Mouse (Mus musculus) heart, postnatal 4 days (tissue): Measurements from ENCODE around the gene Skap1. TPM values are rescaled to one million over a fixed set of nuclear protein-coding genes. Genes with fewer than 3 reads are reported as not detected.
A peak's percentile ranks its signal among the peaks of the same experiment; 100 is the strongest.
"Not testable (repeated sequence)": the region's sequence is repeated elsewhere in the genome, so short reads cannot be mapped to it uniquely, and the experiment has no call there.

Experiments used
- DNase-seq: peaks from one replicate; pipeline ENCODE4 v3.0.0; 2021
- total RNA-seq, 2 experiments: library from RNA; stranded (reverse); gene quantifications; 2 replicates each; pipeline ENCODE4 v1.2.3; 2021

Gene Skap1
- total RNA-seq, 2 experiments from 2014 or later: 0.29 TPM; not detected in 1

DNA sequence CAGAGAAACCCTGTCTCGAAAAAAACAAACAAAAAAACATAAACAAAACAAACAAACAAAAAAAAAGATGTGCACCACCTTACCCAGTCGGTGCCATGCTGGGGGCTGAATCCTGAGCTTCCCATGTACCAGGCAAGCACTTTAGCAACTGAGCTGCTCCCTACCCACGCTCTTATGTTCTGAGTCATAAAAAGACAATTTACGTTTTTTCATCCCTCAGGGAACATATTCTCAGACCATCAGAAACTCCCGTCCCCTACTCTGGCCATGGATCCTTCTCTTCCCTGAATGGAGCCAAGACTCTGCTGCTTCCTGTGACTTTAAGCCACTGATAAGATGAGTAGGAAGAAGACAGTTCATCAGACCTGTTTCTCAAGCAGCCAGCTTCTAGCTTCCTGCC lies 294.0 kb downstream of the Skap1 start:
- no peak for DNase-seq

DNA sequence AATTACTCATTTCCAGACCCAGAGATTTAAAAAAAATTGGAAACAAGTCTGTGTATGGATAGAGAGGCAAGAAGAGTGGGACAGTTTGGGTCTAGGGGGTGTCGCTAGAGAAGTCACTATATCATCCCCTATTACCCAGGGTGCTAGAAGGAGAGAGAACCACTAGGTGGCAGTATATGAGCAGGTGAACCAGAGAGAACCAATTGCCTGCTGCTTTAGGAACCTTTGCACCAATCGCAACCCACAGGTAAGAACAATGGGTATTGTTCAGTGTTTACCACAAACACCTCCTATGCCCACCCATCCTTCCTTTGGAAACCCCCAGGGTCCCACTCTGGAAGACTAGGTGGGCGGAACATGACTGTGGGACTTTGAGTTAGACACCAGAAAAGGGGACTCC lies 295.6 kb downstream of the Skap1 start:
- peak; percentile 66 for DNase-seq

DNA sequence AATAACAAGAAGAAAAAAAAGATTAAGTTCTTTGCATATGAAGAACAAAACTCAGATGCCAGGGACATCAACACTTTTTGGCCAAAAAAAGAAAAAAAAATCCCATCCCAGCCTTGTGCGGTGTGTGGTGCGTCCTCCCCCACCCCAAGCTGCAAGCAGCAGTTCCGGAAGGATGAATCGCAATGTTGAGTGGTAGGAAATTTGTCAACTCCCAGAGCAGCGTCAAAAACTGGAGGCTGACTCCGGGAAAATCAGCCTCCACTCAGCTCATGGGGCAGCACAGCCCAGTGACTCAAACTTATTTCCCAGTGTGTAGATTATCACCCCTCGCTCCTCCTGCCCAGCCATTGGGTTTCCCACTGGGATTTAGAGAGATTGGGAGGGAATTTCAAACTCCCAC lies 297.6 kb downstream of the Skap1 start:
- DNase-seq: no peak

DNA sequence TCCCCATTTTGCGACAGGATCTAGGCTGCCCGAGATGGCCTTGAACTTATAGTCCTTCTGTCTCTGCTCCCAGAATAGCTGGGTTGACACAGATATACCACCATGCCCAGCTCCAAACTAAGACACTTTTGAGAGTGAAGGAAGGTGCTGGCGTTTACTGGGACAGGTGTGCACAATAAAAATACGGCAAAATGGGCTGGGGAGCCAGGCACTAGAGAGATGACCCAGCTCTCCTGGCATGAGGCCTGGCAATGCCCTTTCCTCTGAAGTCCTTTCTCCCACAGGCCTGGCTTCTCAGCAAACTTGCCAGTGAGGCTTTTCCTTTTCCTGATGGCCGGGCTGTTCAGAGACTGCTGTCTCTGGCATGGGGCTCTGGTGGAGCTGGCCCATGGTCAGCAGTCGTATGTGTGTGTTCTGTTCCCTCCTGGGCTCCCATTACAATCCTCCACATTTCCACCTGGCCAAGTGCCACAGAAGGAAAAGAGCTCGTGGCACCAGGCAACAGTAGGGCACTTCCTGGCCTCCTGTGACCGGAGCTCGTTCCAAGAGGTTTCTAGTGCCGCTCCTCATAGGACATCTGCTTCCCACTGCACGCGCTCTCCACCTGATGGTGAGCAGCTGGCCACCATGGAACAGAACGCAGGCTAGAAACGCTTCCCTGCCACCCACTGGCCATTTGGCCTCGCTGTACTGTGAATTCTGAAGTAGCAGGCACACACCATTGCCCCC lies 298.5 kb downstream of the Skap1 start:
- peak; percentile 31 for DNase-seq

DNA sequence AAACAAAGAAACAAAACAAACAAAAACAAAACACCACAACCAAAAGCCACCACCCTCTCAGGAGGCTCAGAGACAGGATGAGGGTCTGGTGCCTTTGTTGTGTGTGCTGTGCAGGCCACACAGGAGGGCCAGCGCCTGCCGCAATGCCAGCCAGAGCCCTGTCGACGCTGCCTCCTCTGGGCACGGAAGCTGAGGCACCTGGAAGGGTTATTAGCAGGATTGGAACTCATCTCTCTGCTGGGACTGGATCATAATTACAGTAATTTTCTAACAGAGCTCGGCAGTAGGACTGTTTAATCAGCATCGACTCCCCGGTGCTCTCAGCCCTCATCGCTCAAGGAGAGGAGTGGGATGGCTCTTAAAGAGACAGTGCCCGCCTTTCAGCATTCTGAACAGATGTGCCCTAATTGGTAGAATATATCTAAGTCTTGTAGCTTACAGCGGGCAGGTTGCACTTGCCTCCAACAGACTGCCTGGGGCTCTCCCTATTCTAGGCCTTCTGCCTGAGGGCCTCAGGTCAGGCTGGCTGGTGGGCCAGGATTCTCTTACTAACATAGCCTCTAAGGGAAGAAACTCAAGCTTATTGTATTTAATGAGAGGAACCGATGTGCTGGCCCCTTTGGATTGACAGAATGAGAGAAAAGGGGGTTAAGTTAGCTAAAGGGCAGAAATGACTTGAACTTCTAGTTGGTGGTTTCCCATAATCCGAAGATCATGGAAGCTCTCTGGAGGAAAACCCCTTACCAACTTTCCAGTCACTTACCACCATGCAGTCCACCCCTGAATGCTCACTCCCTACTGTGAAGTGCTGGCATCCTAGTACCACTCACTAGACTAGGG lies 300.3 kb downstream of the Skap1 start:
- no peak for DNase-seq

DNA sequence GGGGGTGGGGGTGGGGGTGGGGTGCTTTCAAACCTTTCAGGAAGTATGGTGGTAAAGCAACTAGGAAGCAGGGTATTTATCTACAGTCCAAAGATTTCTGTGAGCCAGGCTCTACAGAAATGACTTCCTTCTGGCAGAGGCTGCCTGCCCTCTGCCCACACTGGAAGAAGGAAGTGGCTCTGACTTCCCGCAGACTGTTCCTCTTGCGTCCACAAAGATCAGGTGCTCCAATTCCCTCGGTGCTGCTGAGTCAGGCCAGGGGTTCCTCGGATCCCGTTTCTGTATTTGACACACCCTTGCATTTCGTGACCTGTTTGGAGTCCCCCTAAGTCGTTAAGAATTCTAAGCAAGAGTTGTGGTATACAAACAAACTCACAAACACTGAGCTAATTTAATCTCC lies 301.3 kb downstream of the Skap1 start:
- peak; percentile 21 for DNase-seq

DNA sequence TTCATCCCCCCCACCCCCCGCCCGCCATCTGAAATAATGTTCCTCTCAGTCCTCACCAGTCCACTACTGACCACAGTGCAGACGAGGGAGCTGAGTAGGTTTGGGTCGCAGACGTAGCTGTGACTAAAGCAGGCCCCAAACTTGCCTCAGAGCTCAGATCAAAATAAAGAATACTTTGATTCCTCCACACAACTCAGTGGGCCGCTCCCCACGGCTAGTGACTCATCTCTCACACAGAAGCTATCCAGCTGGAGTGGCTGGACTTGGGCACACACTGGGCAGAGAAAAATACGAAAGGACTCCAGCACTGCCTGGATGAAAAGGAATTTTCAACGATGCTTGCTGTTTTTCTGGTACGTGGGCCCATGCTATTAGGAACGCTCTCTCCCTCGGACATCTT lies 302.2 kb downstream of the Skap1 start:
- no peak for DNase-seq

DNA sequence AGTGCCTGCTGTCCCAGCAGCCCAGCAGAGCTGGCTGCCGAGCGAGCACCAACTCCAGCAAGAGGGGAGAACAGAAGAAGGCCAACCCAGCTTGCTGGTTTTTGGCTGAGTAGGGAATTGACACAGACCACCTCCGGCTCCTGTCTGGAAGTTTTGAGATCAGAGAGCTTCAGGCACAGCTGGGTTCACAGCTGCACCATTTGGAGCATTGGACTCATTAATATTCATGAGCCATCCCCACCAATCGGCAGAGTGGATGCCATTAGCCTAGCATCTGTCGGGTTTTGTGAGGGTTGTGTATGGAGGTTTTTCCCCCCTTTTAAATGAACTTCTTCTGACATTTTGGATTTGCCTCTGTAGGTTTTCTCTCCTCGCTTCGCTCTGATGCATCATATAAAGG lies 302.7 kb downstream of the Skap1 start:
- no peak for DNase-seq

DNA sequence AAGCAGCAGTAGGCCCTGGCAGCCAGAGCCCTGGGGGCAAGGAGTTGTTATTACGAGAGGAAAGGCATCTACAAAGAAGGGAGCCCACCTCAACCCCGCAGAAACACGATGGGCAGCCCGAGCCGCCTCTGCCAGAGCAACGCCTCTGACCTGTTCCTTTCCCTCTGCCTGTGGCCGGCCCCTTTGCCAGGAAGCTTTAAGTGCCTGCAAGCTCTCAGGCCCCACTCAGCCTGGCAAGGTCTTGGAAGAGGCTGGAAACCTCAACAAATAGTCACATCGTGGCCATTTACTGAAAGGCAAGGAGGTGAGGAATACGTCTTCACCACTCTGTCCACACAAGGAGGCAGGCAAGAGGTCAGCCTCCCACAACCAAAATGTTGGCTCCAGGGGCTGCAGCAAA lies 303.8 kb downstream of the Skap1 start:
- DNase-seq: no peak

DNA sequence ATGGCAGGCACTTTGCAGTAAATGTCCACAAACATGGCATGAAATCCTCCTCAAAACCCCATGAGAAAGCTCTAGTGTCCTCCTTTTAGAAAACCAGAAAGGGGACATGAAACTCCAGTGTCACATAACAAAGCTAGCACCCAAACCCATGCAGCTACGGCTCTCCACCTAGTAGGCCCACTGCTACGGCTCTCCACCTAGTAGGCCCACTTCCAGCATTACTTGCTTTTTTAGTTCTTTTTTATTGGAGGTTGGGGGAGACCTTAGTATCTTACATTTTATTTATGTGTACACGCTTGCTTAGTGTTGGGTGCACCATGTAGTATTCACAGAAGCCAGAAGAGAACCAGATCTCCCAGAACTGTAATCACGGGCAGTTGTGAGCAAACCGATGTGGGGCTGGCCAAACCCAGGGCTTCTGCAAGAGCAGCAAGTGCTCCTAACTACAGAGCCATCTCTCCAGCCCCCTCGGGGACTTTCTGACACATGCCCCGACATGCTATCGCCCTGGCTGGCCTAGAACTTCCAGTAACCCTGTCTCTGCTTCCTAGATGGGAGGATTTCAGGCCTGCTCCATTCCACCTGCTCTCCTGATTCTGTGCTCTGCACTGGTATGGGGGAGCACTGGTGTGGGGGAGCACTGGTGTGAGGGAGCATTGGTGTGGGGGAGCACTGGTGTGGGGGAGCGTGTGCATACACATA lies 307.0 kb downstream of the Skap1 start:
- no peak for DNase-seq

DNA sequence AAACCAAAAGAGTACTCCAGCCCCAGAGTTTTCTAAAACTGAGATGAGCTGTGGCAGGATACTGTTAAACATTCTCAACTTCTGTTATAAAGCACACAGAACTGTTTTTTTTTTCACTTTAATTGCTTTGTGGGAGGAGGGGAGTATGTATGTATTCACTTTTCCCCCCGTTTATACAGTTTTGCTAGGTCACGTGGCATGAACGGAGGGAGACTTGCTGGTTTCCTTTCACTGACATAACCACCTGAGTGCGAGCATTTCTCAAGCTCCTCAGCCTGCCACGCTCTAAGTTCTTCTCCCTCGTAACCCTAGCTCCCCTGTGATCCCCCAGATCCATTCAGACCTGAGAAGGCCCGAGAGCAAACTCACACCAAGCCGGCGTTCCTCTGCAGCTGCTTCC lies 308.0 kb downstream of the Skap1 start:
- DNase-seq: no peak

DNA sequence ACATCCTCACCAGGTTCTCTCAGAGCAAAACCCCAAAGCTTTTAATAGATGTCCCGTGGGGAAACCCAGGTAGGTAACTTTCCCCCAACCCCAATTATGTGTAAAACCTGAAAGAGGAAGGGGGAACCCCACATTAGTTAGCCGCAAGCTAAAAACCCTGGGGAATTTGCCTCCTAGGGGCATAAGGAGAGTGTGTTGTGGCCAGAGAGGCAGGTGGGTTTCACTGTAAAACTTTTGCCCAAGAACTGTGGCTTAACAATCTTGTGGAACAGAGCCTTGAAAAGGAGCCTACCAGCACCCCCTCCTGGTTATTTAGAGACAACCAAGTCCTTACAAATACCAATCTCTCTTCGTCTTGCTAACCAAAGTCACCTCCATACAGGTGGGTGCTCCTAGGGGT lies 310.1 kb downstream of the Skap1 start:
- no peak for DNase-seq

DNA sequence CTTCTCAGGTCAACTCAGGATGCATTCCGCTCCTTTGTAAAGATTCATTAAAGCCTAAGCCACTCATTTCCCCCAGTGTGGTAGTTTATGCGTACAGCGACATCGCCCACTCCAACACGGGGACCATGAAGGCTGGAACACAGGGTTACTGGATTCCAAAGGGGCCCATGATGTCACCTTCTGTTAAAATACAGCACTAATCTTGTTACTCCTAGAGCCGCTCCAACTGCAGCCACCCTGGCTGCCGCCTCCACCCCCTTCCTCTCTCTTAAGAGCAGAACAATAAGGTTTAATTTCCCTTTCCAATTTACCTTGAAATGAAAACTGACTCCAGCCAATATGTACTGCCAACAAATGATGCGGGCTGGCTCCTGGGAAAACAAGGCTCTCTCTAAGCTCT lies 310.7 kb downstream of the Skap1 start:
- DNase-seq: no peak

DNA sequence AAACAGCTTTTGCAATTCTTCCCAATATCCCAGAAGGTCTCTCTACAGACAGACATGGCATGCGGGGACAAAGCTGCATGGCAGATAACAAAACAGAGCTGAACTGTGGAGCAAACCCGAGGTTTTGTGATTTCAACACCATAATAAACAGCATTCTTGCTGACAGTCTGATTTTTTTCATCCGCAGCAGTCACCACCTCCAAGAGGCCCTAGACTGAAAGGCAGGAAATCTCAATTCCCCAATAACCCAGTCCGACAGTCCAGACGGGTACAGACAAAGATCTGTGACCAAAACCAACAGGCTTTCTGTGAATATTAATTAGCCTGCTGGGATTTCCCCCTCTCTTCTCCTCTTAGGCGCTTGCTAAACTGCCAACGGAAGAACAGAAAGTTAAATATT lies 311.3 kb downstream of the Skap1 start:
- no peak for DNase-seq

DNA sequence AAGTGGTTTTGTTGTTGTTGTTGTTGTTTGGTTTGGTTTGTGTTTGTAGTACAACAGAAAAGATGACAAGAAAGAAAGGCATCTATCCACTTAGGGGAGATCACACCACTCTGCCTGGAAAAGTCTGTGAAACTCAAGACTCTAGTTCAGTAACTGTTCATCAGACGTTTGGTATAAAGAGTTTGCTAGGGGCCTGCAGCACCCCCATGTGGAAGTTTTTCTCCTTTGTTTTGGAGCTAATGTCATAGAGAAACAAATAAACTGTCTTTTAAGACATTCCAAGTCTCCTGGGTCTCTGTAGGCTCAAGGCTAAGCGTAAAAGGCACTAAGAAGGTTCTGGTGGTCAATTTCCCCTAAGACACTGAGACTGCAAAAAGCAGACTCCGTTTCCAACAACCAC lies 311.7 kb downstream of the Skap1 start:
- DNase-seq: no peak

DNA sequence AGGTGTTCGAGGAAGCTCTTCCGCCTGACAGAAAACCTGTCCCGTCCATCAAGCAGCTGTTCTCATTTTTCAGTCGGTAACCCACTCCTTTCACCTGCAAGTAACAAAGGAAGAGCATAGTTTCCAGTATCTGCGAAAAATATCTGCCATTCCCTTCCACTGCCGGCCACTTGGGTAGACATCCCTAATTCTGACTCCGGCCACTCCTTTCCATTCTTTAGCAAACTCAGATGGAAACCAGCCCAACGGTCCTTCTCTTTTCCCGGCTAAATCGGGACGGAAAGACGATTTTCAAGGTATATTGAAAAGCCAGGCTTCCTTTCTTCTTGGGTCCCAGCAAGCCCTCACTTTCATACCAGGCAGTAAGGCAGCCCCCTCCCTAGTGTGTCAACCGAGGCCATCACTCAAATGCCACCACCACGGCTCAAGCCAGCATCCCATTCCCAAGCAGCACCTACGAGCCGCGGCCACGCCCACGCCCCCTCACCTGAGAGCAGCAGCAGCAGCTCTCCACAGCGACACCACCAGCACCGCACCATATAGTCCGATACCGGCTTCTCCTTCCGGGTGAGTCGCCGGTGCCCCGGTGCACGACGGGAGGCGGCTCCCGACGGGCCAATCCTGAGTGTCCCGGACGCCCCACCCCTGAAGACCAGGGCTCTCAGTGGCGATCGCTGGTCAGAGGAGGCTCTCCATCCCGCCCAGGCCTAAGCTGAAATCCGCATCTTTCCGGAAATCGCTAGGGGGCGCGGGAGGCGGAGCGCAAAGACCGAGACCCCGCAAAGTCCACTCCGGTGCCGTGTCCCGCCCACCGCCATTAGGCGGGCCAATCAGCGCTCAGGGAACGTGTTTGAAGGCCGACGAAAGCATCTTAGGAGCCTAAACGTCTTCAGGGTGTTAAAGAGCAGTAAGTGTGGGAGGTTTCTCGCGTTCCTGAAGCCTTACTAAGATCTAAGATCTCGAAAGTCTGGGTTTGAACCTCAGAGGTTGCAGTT lies 312.9 kb downstream of the Skap1 start, which contains the start of gene Snx11:
Gene Snx11, minus strand, starts transcription at position 592 of the 995 bp plus-strand sequence.
- peak; percentile 100 for DNase-seq

DNA sequence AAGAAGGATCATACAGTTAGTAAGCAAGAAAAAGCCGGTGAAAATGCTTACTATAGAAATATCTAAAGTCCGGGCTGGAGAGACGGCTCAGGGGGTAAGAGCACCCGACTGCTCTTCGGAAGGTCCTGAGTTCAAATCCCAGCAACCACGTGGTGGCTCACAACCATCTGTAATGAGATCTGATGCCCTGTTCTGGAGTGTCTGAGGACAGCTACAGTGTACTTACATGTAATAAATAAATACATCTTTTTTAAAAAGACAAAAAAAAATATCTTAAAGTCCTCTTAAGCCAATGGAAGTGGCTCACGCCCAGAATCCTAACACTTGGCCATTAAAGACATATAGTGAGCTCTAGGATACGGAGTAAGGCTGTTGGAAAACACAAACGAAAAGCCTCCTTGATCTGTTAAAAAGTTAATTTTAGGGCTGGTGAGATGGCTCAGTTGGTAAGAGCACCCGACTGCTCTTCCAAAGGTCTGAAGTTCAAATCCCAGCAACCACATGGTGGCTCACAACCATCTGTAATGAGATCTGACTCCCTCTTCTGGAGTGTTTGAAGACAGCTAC lies 313.8 kb downstream of the Skap1 start:
- DNase-seq: not testable (repeated sequence)

DNA sequence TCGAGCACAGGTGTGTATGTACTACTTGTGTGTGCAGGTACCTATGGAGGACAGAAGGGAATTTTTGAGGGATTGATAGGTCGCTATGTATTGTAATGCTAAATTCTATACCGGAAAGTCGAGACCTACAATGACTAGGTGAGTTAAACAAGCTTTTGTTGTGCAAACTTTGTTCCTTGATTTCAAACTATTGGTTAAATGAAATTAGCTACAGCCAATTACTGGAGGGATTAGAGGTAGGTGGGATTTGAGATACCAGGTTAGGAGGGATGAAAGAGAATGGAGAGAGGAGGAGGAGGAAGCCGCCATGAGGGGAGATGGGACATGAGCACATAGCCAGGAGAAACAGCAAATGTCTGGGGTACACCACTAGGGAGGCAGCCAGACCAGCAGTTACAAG lies 315.9 kb downstream of the Skap1 start:
- no peak for DNase-seq

DNA sequence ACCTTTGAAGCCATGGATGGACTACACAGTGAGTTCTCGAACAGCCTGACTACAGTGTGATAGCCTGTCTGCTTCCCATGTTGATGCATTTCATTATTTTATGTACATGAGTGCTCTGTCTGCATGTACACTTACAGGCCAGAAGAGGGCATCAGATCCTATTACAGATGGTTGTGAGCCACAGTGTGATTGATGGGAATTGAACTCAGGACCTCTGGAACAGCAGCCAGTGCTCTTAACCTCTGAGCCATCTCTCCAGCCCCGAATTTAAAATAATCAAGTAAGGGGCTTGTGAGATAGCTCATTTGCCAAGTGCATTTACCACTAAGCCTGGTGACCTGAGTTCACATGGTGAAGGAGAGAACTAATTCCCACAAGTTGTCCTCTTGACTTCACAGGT lies 317.0 kb downstream of the Skap1 start:
- no peak for DNase-seq

DNA sequence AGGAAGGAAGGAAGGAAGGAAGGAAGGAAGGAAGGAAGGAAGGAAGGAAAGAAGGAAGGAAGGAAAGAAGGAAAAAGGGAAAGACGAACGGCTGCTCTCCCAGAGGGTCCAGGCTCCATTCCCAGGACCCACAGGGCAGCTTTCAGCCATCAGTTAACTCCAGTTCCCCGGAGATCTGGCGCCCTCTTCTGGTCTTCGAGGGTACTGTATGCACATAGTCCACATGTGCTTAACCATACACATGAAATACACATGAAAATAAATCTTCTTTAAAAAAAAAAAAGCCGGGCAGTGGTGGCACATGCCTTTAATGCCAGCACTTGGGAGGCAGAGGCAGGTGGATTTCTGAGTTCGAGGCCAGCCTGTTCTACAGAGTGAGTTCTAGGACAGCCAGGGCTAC lies 320.5 kb downstream of the Skap1 start:
- DNase-seq: peak; percentile 80

DNA sequence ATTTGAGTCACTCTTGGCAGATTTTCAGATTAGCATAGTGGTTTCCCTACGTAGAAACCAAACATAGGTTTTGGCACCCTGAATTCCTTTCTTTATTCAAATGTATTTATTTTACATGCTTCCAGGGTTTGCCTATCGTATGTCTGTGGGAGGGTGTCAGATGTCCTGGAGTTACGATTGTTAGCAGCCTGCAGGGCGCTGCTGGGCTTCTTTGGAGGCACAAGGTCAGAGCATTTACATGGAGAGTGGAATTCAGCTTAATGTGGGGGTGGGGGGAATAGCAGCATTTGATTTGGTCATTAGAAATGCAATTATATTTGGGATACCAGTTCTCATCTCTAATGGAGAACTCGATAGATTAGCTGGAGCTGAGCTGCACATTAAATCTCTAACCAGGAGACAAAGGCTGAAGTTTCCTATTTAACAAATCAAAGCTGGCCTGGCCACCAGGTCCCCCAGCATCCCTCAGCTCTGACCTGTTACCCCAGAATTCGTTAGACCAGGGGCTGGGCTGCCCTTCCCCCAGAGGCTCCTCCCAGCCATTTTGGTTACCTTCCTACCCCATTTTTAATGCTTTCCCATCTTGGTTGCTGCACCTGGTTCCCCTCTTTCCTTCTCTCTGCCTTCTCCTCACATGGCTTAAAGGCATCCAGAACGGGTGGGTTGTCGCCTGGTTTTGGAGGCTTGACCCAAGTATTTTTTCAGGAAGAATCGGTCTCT lies 322.5 kb downstream of the Skap1 start:
- no peak for DNase-seq
